Mouse (Mus musculus) kidney, embryonic 16.5 days (tissue): ENCODE measurements at regions not wholly inside any gene's neighbourhood (a gene's known extent, or its start where the extent isn't known, plus 50 kb on each side); places are given as distances from the start of the nearest gene placed in this dataset.

Experiments used
- ATAC-seq: fragments of 200-750 bp; cut with Nextera tagmentation; 2 replicates; pipeline ENCODE4 v1.8.0; 2017; ENCODE audit warnings: moderate TSS enrichment; ENCODE audit not compliant: low FRiP score, low TSS enrichment
- H3K27ac ChIP-seq: fragments of 300-500 bp; sonication (generic); 2 replicates; pipeline ENCODE4 v1.5.1; 2014; ENCODE audit warnings: low read length
- H3K27me3 ChIP-seq: fragments of 300-500 bp; sonication (generic); 2 replicates; pipeline ENCODE4 v1.6.1; 2014; ENCODE audit warnings: low read length, control low read depth, mixed read lengths; ENCODE audit not compliant: insufficient read depth
- H3K36me3 ChIP-seq: fragments of 300-500 bp; sonication (generic); 2 replicates; pipeline ENCODE4 v1.6.1; 2014; ENCODE audit warnings: low read length, control low read depth, mixed read lengths; ENCODE audit not compliant: insufficient read depth
- H3K4me1 ChIP-seq: fragments of 300-500 bp; sonication (generic); 2 replicates; pipeline ENCODE4 v1.6.1; 2014; ENCODE audit warnings: low read length, control low read depth, mixed read lengths; ENCODE audit not compliant: insufficient read depth
- H3K4me2 ChIP-seq: fragments of 300-500 bp; sonication (generic); replicated peaks from 2 replicates; pipeline ENCODE4 v1.6.1; 2014; ENCODE audit warnings: low read depth, low read length
- H3K4me3 ChIP-seq: fragments of 300-500 bp; sonication (generic); 2 replicates; pipeline ENCODE4 v1.5.1; 2014; ENCODE audit warnings: mild to moderate bottlenecking, low read length
- H3K9ac ChIP-seq: fragments of 300-500 bp; sonication (generic); replicated peaks from 2 replicates; pipeline ENCODE4 v1.6.1; 2014; ENCODE audit warnings: low read length
- H3K9me3 ChIP-seq: fragments of 300-500 bp; sonication (generic); 2 replicates; pipeline ENCODE4 v1.6.1; 2016; ENCODE audit warnings: low read length, control low read depth
- WGBS: fragments of 180-500 bp; shearing (Covaris S2); extraction: QIAGEN DNeasy Blood & Tissue Kit; methylation state at CpG from one replicate; pipeline ENCODE4 v1.1.7; 2014; 5-methylcytosine and 5-hydroxymethylcytosine counted together

- Histone ChIP-seq H3K9me3 (no peaks in the 10 kb centered on the region), H3K27ac (no peak overlapping the region), H3K4me3 (no peak overlapping the region), H3K27me3 (no peaks in the 10 kb centered on the region), H3K36me3 (no peaks in the 10 kb centered on the region), H3K4me2 (no peak overlapping the region), H3K4me1 (no peaks in the 10 kb centered on the region), H3K9ac (no peak overlapping the region)
- WGBS, result 50% methylated on average over 8 of the region's 8 CpGs
- no peak for ATAC-seq
These were observed 65.6 kb upstream of the Hs3st3a1 start for GRCm38 (mm10) chr11:64369516-64369915.

GRCm38 (mm10) chr11:64335456-64335855 lies 99.7 kb upstream of the Hs3st3a1 start:
- no peak for ATAC-seq
- Histone ChIP-seq H3K4me1 (no peaks in the 10 kb centered on the region), H3K27me3 (0 out of 2 replicates have a peak, but pooled peaks cover 5% of the 10 kb centered on the region), H3K9ac (no peak overlapping the region), H3K4me2 (no peak overlapping the region), H3K9me3 (no peaks in the 10 kb centered on the region), H3K36me3 (no peaks in the 10 kb centered on the region), H3K27ac (no peak overlapping the region), H3K4me3 (no peak overlapping the region)
- WGBS, result 63% methylated on average over 11 of the region's 11 CpGs

- WGBS, result 72% methylated on average over 7 of the region's 7 CpGs
These were observed 102.7 kb upstream of the Hs3st3a1 start for GRCm38 (mm10) chr11:64332406-64332805.

GRCm38 (mm10) chr11:64331811-64332210 lies 103.3 kb upstream of the Hs3st3a1 start:
- Histone ChIP-seq H3K36me3 (no peaks in the 10 kb centered on the region), H3K27me3 (0 out of 2 replicates have a peak, but pooled peaks cover 5% of the 10 kb centered on the region), H3K9me3 (no peaks in the 10 kb centered on the region), H3K4me2 (no peak overlapping the region), H3K4me3 (no peak overlapping the region), H3K9ac (no peak overlapping the region), H3K4me1 (0 out of 2 replicates have a peak, but pooled peaks cover 5% of the 10 kb centered on the region), H3K27ac (no peak overlapping the region)
- ATAC-seq, result no peak
- 88% methylated on average over 5 of the region's 5 CpGs for WGBS

More at GRCm38 (mm10) chr11:64332406-64332805, 102.7 kb upstream of the Hs3st3a1 start:
- ATAC-seq, result no peak
- no peaks in the 10 kb centered on the region for H3K9me3 ChIP-seq
- 0 out of 2 replicates have a peak, but pooled peaks cover 5% of the 10 kb centered on the region for H3K27me3 ChIP-seq
- no peak overlapping the region for H3K4me2 ChIP-seq
- H3K36me3 ChIP-seq, result no peaks in the 10 kb centered on the region
- no peak overlapping the region for H3K27ac ChIP-seq
- H3K4me3 ChIP-seq, result no peak overlapping the region
- no peak overlapping the region for H3K9ac ChIP-seq
- 0 out of 2 replicates have a peak, but pooled peaks cover 5% of the 10 kb centered on the region for H3K4me1 ChIP-seq

GRCm38 (mm10) chr11:64329129-64329528 lies 106.0 kb upstream of the Hs3st3a1 start:
- no peaks in the 10 kb centered on the region for H3K36me3 ChIP-seq
- no peak overlapping the region for H3K4me2 ChIP-seq
- H3K9me3 ChIP-seq, result no peaks in the 10 kb centered on the region
- no peak for ATAC-seq
- 0 out of 2 replicates have a peak, but pooled peaks cover 5% of the 10 kb centered on the region for H3K4me1 ChIP-seq
- 71% methylated on average over 3 of the region's 3 CpGs for WGBS
- 0 out of 2 replicates have a peak, but pooled peaks cover 5% of the 10 kb centered on the region for H3K27me3 ChIP-seq
- H3K4me3 ChIP-seq, result no peak overlapping the region
- no peak overlapping the region for H3K27ac ChIP-seq
- no peak overlapping the region for H3K9ac ChIP-seq

GRCm38 (mm10) chr11:64327771-64328170 lies 107.4 kb upstream of the Hs3st3a1 start:
- WGBS, result 84% methylated on average over 3 of the region's 3 CpGs
- no peaks in the 10 kb centered on the region for H3K9me3 ChIP-seq

GRCm38 (mm10) chr11:64326646-64327045 lies 108.5 kb upstream of the Hs3st3a1 start:
- WGBS, result 91% methylated on average over 7 of the region's 7 CpGs
- H3K4me2 ChIP-seq, result no peak overlapping the region
- no peak for ATAC-seq

More at GRCm38 (mm10) chr11:64327771-64328170, 107.4 kb upstream of the Hs3st3a1 start:
- Histone ChIP-seq H3K4me1 (0 out of 2 replicates have a peak, but pooled peaks cover 5% of the 10 kb centered on the region), H3K27ac (no peak overlapping the region), H3K9ac (no peak overlapping the region), H3K4me2 (no peak overlapping the region), H3K36me3 (no peaks in the 10 kb centered on the region), H3K4me3 (no peak overlapping the region), H3K27me3 (0 out of 2 replicates have a peak, but pooled peaks cover 5% of the 10 kb centered on the region)
- no peak for ATAC-seq

GRCm38 (mm10) chr11:64321900-64322425 lies 113.2 kb upstream of the Hs3st3a1 start:
- no peak for ATAC-seq
- 86% methylated on average over 8 of the region's 8 CpGs for WGBS
- no peaks in the 10 kb centered on the region for H3K27me3 ChIP-seq

More at GRCm38 (mm10) chr11:64326646-64327045, 108.5 kb upstream of the Hs3st3a1 start:
- H3K36me3 ChIP-seq, result no peaks in the 10 kb centered on the region
- no peaks in the 10 kb centered on the region for H3K9me3 ChIP-seq
- 0 out of 2 replicates have a peak, but pooled peaks cover 4% of the 10 kb centered on the region for H3K27me3 ChIP-seq
- 0 out of 2 replicates have a peak, but pooled peaks cover 5% of the 10 kb centered on the region for H3K4me1 ChIP-seq
- no peak overlapping the region for H3K27ac ChIP-seq
- no peak overlapping the region for H3K9ac ChIP-seq
- no peak overlapping the region for H3K4me3 ChIP-seq

GRCm38 (mm10) chr11:64317458-64317857 lies 117.7 kb upstream of the Hs3st3a1 start:
- no peaks in the 10 kb centered on the region for H3K36me3 ChIP-seq
- no peaks in the 10 kb centered on the region for H3K9me3 ChIP-seq
- no peak overlapping the region for H3K9ac ChIP-seq
- no peak overlapping the region for H3K27ac ChIP-seq
- H3K4me1 ChIP-seq, result peaks cover 7% of the 10 kb centered on the region; the same call in 1 of the 2 replicates
- H3K4me2 ChIP-seq, result no peak overlapping the region
- no peaks in the 10 kb centered on the region for H3K27me3 ChIP-seq
- 75% methylated on average over 6 of the region's 6 CpGs for WGBS
- ATAC-seq, result no peak
- H3K4me3 ChIP-seq, result no peak overlapping the region

More at GRCm38 (mm10) chr11:64321900-64322425, 113.2 kb upstream of the Hs3st3a1 start:
- H3K9ac ChIP-seq, result no peak overlapping the region
- H3K27ac ChIP-seq, result no peak overlapping the region
- no peak overlapping the region for H3K4me3 ChIP-seq
- no peaks in the 10 kb centered on the region for H3K4me1 ChIP-seq
- no peaks in the 10 kb centered on the region for H3K9me3 ChIP-seq
- H3K36me3 ChIP-seq, result no peaks in the 10 kb centered on the region
- H3K4me2 ChIP-seq, result no peak overlapping the region

- no peak overlapping the region for H3K4me3 ChIP-seq
- H3K9me3 ChIP-seq, result no peaks in the 10 kb centered on the region
- peaks cover 7% of the 10 kb centered on the region; the same call in 1 of the 2 replicates for H3K4me1 ChIP-seq
- ATAC-seq, result peak; percentile 76; the same call in 1 of the 2 replicates
- WGBS, result 56% methylated on average over 5 of the region's 5 CpGs
- H3K27ac ChIP-seq, result no peak overlapping the region
- no peaks in the 10 kb centered on the region for H3K36me3 ChIP-seq
- H3K4me2 ChIP-seq, result no peak overlapping the region
- no peak overlapping the region for H3K9ac ChIP-seq
- H3K27me3 ChIP-seq, result no peaks in the 10 kb centered on the region
These were observed 120.1 kb upstream of the Hs3st3a1 start for GRCm38 (mm10) chr11:64314997-64315396.
